Mouse (Mus musculus): ENCODE measurements at regions not wholly inside any gene's neighbourhood (a gene's known extent, or its start where the extent isn't known, plus 50 kb on each side); places are given as distances from the start of the nearest gene placed in this dataset.
A peak's percentile ranks its signal among the peaks of the same experiment; 100 is the strongest.

GRCm38 (mm10) chr12:105274866-105275265 lies 52.3 kb upstream of the Tcl1 start:
- no peak for DNase-seq (ENCODE audit: extremely low spot score)

GRCm38 (mm10) chr12:105280076-105280475 lies 53.6 kb upstream of the Tunar start:
- no peak for DNase-seq (ENCODE audit: extremely low spot score)

GRCm38 (mm10) chr12:105281070-105281469 lies 52.6 kb upstream of the Tunar start:
- peak; percentile 57 for DNase-seq (ENCODE audit: extremely low spot score)

GRCm38 (mm10) chr12:105282091-105282490 lies 51.6 kb upstream of the Tunar start:
- DNase-seq (ENCODE audit: extremely low spot score) = no peak

Measured in embryo, embryonic 9.5 days (tissue).